Mouse (Mus musculus) small intestine, adult 2 months (tissue): ENCODE data around the gene Fastkd5.

Experiments
- CTCF ChIP-seq: fragments of 200-500 bp; IDR thresholded peaks from 2 replicates; pipeline ENCODE4 v1.5.1; 2012; ENCODE audit warnings: low read depth, mild to moderate bottlenecking, control low read depth, inconsistent platforms, low read length, moderate library complexity, mixed read lengths; ENCODE audit not compliant: insufficient replicate concordance, insufficient read length; ENCODE audit errors: extremely low read depth
- POLR2A ChIP-seq: fragments of 200-500 bp; IDR thresholded peaks from 2 replicates; pipeline ENCODE4 v1.6.1; 2012; ENCODE audit warnings: low read depth, mild to moderate bottlenecking, control low read depth, inconsistent platforms, low read length, moderate library complexity

GRCm38 (mm10) chr2:130564983-130565382 is 64.8 kb downstream of the Fastkd5 start:
- TF ChIP-seq POLR2A: no peak
- no peak for TF ChIP-seq CTCF
